Mouse (Mus musculus) liver, embryonic 14.5 days (tissue): ENCODE data around the gene Tcp10c.
"Not testable (repeated sequence)": the region's sequence is repeated elsewhere in the genome, so short reads cannot be mapped to it uniquely, and the experiment has no call there.

ENCODE experiments used
- CTCF ChIP-seq: IDR thresholded peaks from 2 replicates; pipeline ENCODE4 v1.5.1; 2016; ENCODE audit warnings: antibody characterized with exemption, low read depth, control low read depth
- EP300 ChIP-seq: IDR thresholded peaks from 2 replicates; pipeline ENCODE4 v1.6.1; 2016; ENCODE audit warnings: antibody characterized with exemption, low read depth

- not testable (repeated sequence) for TF ChIP-seq CTCF, EP300
Observed at GRCm38 (mm10) chr17:13337931-13338330, 16.4 kb upstream of the Tcp10c start.
